Mouse (Mus musculus) intestine, embryonic 16.5 days (tissue): ENCODE measurements around the gene Slc19a2. TPM values are rescaled to one million over a fixed set of nuclear protein-coding genes. Genes with fewer than 3 reads are reported as not detected.
A peak's percentile ranks its signal among the peaks of the same experiment; 100 is the strongest.

Experiments used
- ATAC-seq: fragments of 200-750 bp; cut with Nextera tagmentation; 2 replicates; pipeline ENCODE4 v1.8.0; 2017; ENCODE audit warnings: moderate TSS enrichment, moderate library complexity
- H3K27ac ChIP-seq: fragments of 300-500 bp; sonication (generic); 2 replicates; pipeline ENCODE4 v1.5.1; 2014; ENCODE audit warnings: mild to moderate bottlenecking, low read length
- H3K27me3 ChIP-seq: fragments of 300-500 bp; sonication (generic); replicated peaks from 2 replicates; pipeline ENCODE4 v1.6.1; 2014; ENCODE audit warnings: low read length, control low read depth, mixed read lengths; ENCODE audit not compliant: control insufficient read depth, insufficient read depth
- H3K36me3 ChIP-seq: fragments of 300-500 bp; sonication (generic); 2 replicates; pipeline ENCODE4 v1.6.1; 2014; ENCODE audit warnings: low read length, control low read depth; ENCODE audit not compliant: control insufficient read depth, insufficient read depth
- H3K4me1 ChIP-seq: fragments of 300-500 bp; sonication (generic); 2 replicates; pipeline ENCODE4 v1.6.1; 2014; ENCODE audit warnings: low read length, control low read depth, mixed read lengths; ENCODE audit not compliant: control insufficient read depth, insufficient read depth
- H3K4me2 ChIP-seq: fragments of 300-500 bp; sonication (generic); 2 replicates; pipeline ENCODE4 v1.6.1; 2014; ENCODE audit warnings: low read depth, low read length, control low read depth
- H3K4me3 ChIP-seq: fragments of 300-500 bp; sonication (generic); 2 replicates; pipeline ENCODE4 v1.5.1; 2014; ENCODE audit warnings: mild to moderate bottlenecking, low read length
- H3K9ac ChIP-seq: fragments of 300-500 bp; sonication (generic); 2 replicates; pipeline ENCODE4 v1.6.1; 2014; ENCODE audit warnings: low read depth, low read length
- H3K9me3 ChIP-seq: fragments of 300-500 bp; sonication (generic); 2 replicates; pipeline ENCODE4 v1.6.1; 2016; ENCODE audit warnings: low read length, control low read depth; ENCODE audit not compliant: control insufficient read depth
- WGBS: fragments of 180-500 bp; shearing (Covaris S2); extraction: QIAGEN DNeasy Blood & Tissue Kit; methylation state at CpG from one replicate; pipeline ENCODE4 v1.1.7; 2014; 5-methylcytosine and 5-hydroxymethylcytosine counted together
- polyA plus RNA-seq: library from polyadenylated mRNA; unstranded; fragments of >200 nt; fragmentation: Nextera tagmentation; extraction: Ambion mirVana; gene quantifications from 2 replicates; pipeline ENCODE4 v1.2.1, GENCODE M21; 2015

Gene Slc19a2
- polyA plus RNA-seq, 1 experiment from 2014 or later: 10.9 TPM

DNA sequence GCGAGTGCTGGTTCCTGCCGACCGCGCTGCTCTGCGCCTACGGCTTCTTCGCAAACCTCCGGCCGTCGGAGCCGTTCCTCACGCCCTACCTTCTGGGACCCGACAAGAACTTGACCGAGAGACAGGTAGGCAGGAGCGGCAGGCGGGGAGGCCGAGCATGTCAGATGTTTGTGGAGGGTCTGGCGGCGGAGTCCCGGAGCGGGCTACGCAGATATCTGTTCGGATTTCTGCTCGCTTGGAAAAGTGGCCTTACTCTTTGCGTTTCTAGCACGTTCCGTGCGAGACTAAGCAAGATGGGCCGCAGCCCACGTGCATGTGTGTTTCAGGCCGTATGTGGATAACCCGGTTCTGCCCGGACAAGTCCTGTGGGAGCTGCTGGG is 476 bp downstream of the Slc19a2 start:
- Histone ChIP-seq H3K9me3 (no peaks in the 10 kb centered on the region), H3K36me3 (no peaks in the 10 kb centered on the region), H3K4me1 (peaks cover 18% of the 10 kb centered on the region), H3K4me3 (peak overlapping the region; percentile 85), H3K27me3 (no peaks in the 10 kb centered on the region), H3K9ac (peak overlapping the region; percentile 82), H3K27ac (peak overlapping the region; percentile 74), H3K4me2 (peak overlapping the region; percentile 85)
- under 1% methylated on average over 33 of the region's 33 CpGs for WGBS
- no peak; the same call in 1 of the 2 replicates for ATAC-seq

- ATAC-seq: no peak
- 49% methylated on average over 8 of the region's 8 CpGs for WGBS
- H3K4me3 ChIP-seq: peak overlapping the region; percentile 85
- peak overlapping the region; percentile 82; the same call in 1 of the 2 replicates for H3K9ac ChIP-seq
- H3K4me1 ChIP-seq: peaks cover 18% of the 10 kb centered on the region
- H3K27ac ChIP-seq: no peak overlapping the region
- H3K27me3 ChIP-seq: no peaks in the 10 kb centered on the region
- peak overlapping the region; percentile 85 for H3K4me2 ChIP-seq
- H3K9me3 ChIP-seq: no peaks in the 10 kb centered on the region
- no peaks in the 10 kb centered on the region for H3K36me3 ChIP-seq
Measured at GRCm38 (mm10) chr1:164250391-164251150, 1.7 kb downstream of the Slc19a2 start.

DNA sequence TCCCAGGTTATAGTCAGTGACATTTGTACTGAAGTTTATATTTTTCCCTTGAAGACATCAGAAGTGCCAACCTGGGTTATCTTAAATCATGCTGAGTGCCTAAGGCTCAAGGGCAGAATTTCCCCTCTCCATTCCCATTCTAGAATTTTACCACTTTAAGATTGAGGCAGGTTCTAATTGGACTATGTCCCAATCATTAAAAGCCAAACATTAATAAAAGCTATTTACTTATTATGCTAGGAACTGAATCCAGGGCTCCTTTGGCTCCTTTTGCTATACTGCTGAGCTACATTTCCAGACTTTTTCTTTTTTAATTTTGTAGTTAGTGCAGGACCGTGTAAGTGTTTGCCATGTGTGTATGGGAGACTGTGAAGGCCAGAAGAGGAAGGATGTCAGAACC is 2.6 kb downstream of the Slc19a2 start:
- ATAC-seq: no peak
- Histone ChIP-seq H3K4me1 (peaks cover 18% of the 10 kb centered on the region), H3K4me3 (no peak overlapping the region), H3K9me3 (no peaks in the 10 kb centered on the region), H3K27ac (no peak overlapping the region), H3K4me2 (no peak overlapping the region), H3K36me3 (no peaks in the 10 kb centered on the region), H3K27me3 (no peaks in the 10 kb centered on the region), H3K9ac (no peak overlapping the region)
- 86% methylated on average over 1 of the region's 1 CpGs for WGBS

GRCm38 (mm10) chr1:164252551-164252950 is 3.7 kb downstream of the Slc19a2 start:
- H3K4me3 ChIP-seq: no peak overlapping the region
- no peak overlapping the region for H3K27ac ChIP-seq
- no peak overlapping the region for H3K9ac ChIP-seq
- no peaks in the 10 kb centered on the region for H3K9me3 ChIP-seq
- no peaks in the 10 kb centered on the region for H3K27me3 ChIP-seq
- WGBS: 46% methylated on average over 5 of the region's 5 CpGs
- ATAC-seq: no peak
- H3K4me1 ChIP-seq: peaks cover 18% of the 10 kb centered on the region
- H3K4me2 ChIP-seq: no peak overlapping the region
- peaks cover 3% of the 10 kb centered on the region; the same call in 1 of the 2 replicates for H3K36me3 ChIP-seq

- Histone ChIP-seq H3K36me3 (peaks cover 3% of the 10 kb centered on the region), H3K27me3 (no peaks in the 10 kb centered on the region), H3K4me3 (no peak overlapping the region), H3K4me1 (peaks cover 7% of the 10 kb centered on the region), H3K9ac (no peak overlapping the region), H3K9me3 (no peaks in the 10 kb centered on the region), H3K4me2 (no peak overlapping the region), H3K27ac (no peak overlapping the region)
- no peak for ATAC-seq
- WGBS: 78% methylated on average over 3 of the region's 3 CpGs
Measured at GRCm38 (mm10) chr1:164254836-164255235, 6.0 kb downstream of the Slc19a2 start.

GRCm38 (mm10) chr1:164260171-164261028 is 11.6 kb downstream of the Slc19a2 start:
- ATAC-seq: peak; percentile 84
- Histone ChIP-seq H3K4me1 (no peaks in the 10 kb centered on the region), H3K9me3 (no peaks in the 10 kb centered on the region), H3K36me3 (peaks cover 9% of the 10 kb centered on the region), H3K4me2 (peak overlapping the region; percentile 1; the same call in 1 of the 2 replicates), H3K27ac (peak overlapping the region; percentile 34), H3K27me3 (no peaks in the 10 kb centered on the region), H3K4me3 (no peak overlapping the region), H3K9ac (no peak overlapping the region)
- WGBS: 65% methylated on average over 16 of the region's 16 CpGs

DNA sequence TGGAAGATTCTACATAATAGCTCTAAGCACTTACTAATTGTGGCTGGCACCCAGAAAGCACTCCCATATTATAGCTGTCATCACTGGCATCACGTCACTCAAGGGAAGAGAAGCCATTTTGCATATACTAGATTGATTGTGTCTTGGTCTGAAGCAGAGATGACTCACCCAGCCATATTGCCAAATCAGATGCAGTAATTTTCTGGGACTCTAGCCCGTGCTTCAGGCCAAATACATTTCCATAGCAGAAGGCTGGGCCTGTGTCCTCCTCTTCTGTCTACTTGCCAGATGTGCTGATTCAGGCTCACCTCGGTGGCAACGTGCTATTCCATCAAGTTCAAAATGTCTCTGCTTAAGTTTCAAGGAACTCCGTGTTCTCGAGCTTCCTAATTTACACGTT is 12.7 kb downstream of the Slc19a2 start:
- Histone ChIP-seq H3K27me3 (no peaks in the 10 kb centered on the region), H3K9me3 (no peaks in the 10 kb centered on the region), H3K36me3 (peaks cover 9% of the 10 kb centered on the region), H3K4me2 (no peak overlapping the region), H3K9ac (no peak overlapping the region), H3K4me1 (no peaks in the 10 kb centered on the region), H3K27ac (no peak overlapping the region), H3K4me3 (no peak overlapping the region)
- 93% methylated on average over 7 of the region's 7 CpGs for WGBS
- ATAC-seq: no peak

DNA sequence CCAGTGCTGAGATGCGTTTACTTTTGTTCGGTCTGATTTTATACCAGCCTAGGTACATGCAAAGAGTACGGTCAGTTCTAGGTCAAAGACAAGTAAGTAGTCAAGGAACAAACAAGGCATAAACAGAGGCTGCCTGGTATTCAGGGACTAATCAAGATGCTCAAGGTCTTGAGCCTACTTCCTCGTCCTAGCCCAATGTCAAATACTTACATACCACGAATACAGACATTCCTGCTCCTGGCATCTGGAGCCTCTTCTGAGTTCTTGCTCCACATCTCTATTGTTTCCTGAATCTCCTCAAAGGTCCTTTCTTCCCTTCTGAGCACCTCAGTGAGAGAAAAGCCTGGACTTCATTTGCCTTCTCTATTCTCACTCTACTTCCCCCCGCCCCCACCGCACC is 22.1 kb downstream of the Slc19a2 start:
- no peak overlapping the region for H3K9ac ChIP-seq
- H3K4me1 ChIP-seq: no peaks in the 10 kb centered on the region
- ATAC-seq: no peak
- H3K9me3 ChIP-seq: no peaks in the 10 kb centered on the region
- H3K4me3 ChIP-seq: no peak overlapping the region
- WGBS: 89% methylated on average over 7 of the region's 7 CpGs
- H3K27me3 ChIP-seq: no peaks in the 10 kb centered on the region
- no peak overlapping the region for H3K4me2 ChIP-seq
- no peak overlapping the region for H3K27ac ChIP-seq
- H3K36me3 ChIP-seq: no peaks in the 10 kb centered on the region

DNA sequence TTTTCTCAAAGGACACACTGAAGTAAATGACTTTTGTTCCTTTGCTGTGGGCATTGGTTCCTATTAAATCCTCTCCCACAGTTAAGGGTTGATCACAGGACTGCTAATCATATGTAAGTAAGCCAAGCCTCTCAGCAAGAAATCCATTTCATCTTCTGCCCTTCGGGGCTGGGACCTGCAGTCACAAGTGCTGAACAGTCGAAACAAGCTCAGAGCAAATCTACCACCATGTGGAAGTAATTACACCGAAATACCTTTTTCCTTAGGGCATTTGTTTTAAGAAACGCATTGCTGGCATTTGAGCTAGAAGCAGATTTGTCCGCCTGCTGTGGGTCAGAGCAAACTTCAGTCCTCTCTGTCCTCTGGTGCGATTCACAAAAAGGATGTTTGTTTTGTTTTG is 24.8 kb downstream of the Slc19a2 start:
- Histone ChIP-seq H3K4me3 (no peak overlapping the region), H3K36me3 (no peaks in the 10 kb centered on the region), H3K27ac (no peak overlapping the region), H3K9me3 (no peaks in the 10 kb centered on the region), H3K4me2 (no peak overlapping the region), H3K9ac (no peak overlapping the region), H3K27me3 (no peaks in the 10 kb centered on the region), H3K4me1 (no peaks in the 10 kb centered on the region)
- WGBS: 78% methylated on average over 6 of the region's 6 CpGs
- ATAC-seq: no peak
